Mouse (Mus musculus) CH12.LX (cell line): Measurements from ENCODE around the gene Abcb10.

Source experiments
- CHD1 ChIP-seq: IDR thresholded peaks from 2 replicates; pipeline ENCODE4 v1.6.1; 2012; ENCODE audit warnings: low read depth, low read length, improper control_type of control experiment, inconsistent platforms
- CHD2 ChIP-seq: IDR thresholded peaks from 2 replicates; pipeline ENCODE4 v1.6.1; 2011; ENCODE audit warnings: low read length, improper control_type of control experiment
- CTCF ChIP-seq, 2 experiments: IDR thresholded peaks in 1 of 2; conservative IDR thresholded peaks in 1 of 2; 2 replicates each; pipeline ENCODE4 v1.5.1; 2011 to 2012; ENCODE audit warnings: low read depth in 2 of 2, low read length in 2 of 2, improper control_type of control experiment in 1 of 2, inconsistent platforms in 1 of 2, mild to moderate bottlenecking in 1 of 2, moderate library complexity in 1 of 2
- JUND ChIP-seq: conservative IDR thresholded peaks from 2 replicates; pipeline ENCODE4 v1.6.1; 2011; ENCODE audit warnings: low read depth, low read length, improper control_type of control experiment
- POLR2A ChIP-seq: IDR thresholded peaks from 2 replicates; pipeline ENCODE4 v1.6.1; 2011; ENCODE audit warnings: low read depth, mild to moderate bottlenecking, improper control_type of control experiment, low read length
- POLR2AphosphoS2 ChIP-seq: IDR thresholded peaks from 2 replicates; pipeline ENCODE4 v1.6.1; 2011; ENCODE audit warnings: low read depth, low read length, improper control_type of control experiment
- SIN3A ChIP-seq: IDR thresholded peaks from 2 replicates; pipeline ENCODE4 v1.6.1; 2012; ENCODE audit warnings: low read length, improper control_type of control experiment, inconsistent platforms
- USF2 ChIP-seq: conservative IDR thresholded peaks from 2 replicates; pipeline ENCODE4 v1.6.1; 2011; ENCODE audit warnings: low read depth, low read length, improper control_type of control experiment
- ZC3H11A ChIP-seq: IDR thresholded peaks from 2 replicates; pipeline ENCODE4 v1.6.1; 2012; ENCODE audit warnings: low read depth, mild to moderate bottlenecking, inconsistent platforms, low read length, improper control_type of control experiment

GRCm38 (mm10) chr8:124019782-124020181 is 36.9 kb upstream of the Abcb10 start:
- no peak for TF ChIP-seq CTCF (conservative IDR thresholded peaks at IDR 0.05 in 1 of 2, IDR thresholded peaks at IDR 0.05 in 1 of 2; ENCODE audit: low read depth in 2 of 2, low read length in 2 of 2)
- TF ChIP-seq ZC3H11A, result no peak
- TF ChIP-seq POLR2AphosphoS2, result no peak
- TF ChIP-seq CHD2, result no peak
- no peak for TF ChIP-seq POLR2A
- TF ChIP-seq JUND, result no peak
- no peak for TF ChIP-seq USF2
- no peak for TF ChIP-seq CHD1
- TF ChIP-seq SIN3A, result 0 out of 2 replicates have a peak, but pooled peaks have one; percentile 21
